Mouse (Mus musculus) cerebellum, postnatal 14 days (tissue): ENCODE results near the gene Usp36.

Experiments
- DNase-seq, 2 experiments: peaks; one replicate each; pipeline ENCODE4 v3.0.0; 2021; ENCODE audit warnings: mixed read lengths in 2 of 2

Gene Usp36

DNA sequence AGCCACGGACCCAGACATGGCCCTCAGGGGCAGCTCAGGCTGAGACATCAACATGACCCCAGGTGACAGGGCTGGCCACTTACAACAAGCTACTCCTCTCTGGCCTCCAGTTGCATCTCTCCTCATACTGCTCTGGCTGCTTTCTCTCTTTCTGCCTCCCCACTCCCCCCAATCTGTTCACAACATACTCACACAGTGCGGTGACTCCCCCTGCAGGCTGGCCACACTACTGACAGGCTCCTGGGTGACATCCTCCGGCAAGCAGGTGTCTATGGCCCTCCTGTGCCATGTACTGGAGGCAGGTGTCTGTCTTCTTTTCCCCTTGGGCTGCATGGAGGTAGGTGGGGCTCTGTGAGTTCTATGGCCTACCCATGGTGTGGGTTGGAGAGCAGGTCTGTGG is 7.9 kb upstream of the Usp36 start:
- DNase-seq, result peak in 1 of 2 experiments; percentile 50

DNA sequence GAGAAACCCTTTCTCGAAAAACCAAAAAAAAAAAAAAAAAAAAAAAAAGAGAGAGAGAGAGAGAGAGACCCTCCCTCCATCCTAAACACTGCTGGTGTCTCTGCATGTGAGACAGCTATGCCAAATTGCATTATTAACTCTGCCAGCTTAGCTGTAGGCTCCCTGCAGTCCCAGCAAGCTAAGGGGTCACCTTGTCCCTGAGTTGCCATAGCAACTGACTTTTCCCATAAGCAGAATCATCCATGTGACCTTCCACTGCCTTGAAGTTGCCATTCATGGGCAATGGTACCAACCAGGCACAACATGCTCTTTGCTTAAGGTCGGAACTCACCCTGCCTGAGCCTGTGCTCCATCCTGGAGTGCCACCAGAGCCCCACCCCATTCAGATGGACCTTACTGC is 5.0 kb upstream of the Usp36 start:
- no peak for DNase-seq

DNA sequence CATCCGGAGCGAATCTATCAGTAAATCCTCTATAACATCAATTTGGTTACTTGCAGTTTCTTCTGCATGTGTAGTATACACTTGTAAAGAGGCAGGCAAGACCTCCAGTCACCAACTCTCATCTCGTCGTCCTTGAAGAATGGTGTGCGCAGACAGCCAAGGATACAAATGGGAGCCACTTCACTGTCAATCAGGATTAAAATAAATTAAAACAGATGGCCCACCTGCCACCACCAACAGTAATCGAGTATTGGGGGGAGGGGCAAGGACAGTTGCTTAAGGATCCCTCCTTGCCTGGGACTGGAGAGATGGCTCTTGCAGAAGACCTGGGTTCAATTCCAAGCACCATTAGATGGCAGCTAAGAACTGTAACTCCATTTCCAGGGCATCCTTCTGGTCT is 2.6 kb upstream of the Usp36 start:
- peak; percentile 38 to 65 for DNase-seq

DNA sequence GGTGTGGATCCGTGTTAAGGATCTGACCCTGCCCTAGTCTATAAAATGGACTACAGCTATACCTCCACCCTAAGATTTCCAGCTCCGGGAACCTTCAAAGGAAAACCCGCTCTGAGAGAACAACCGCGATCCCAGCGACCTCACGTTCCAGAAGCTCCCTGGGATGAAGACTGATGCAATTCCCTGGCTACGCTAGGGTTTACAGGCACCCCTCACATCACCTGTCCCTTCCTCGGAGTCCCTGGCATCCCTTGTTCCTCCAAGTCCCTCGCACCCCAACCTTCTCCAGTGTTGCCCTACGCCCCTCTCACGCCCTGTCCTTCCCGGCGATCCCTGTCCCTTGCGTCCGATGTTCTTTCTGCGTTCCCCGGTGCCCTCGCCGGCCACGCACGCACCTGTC is 482 bp downstream of the Usp36 start:
- no peak for DNase-seq

DNA sequence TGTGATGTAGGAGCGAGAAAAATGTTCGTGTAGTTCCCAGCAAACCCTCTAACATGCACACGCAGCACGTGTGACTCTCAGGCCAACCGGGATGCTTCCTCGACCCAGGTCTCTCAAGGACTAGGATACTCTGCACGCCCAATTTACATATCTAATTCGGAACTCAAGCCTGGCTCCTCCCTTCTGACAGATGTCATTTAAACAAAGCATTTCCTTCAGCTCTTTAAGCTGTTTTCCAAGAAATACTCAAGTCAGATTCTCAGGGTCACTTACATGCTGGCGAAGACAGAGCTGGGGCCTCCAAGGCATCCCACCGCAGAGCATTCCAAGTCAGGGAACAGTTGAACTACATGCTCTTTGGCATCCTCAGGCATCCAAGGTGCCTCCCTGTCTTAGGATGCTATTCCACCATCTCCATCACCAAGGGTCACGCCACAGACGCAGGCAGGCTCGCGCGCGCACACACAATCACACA is 970 bp downstream of the Usp36 start:
- DNase-seq, result peak; percentile 31 to 49

DNA sequence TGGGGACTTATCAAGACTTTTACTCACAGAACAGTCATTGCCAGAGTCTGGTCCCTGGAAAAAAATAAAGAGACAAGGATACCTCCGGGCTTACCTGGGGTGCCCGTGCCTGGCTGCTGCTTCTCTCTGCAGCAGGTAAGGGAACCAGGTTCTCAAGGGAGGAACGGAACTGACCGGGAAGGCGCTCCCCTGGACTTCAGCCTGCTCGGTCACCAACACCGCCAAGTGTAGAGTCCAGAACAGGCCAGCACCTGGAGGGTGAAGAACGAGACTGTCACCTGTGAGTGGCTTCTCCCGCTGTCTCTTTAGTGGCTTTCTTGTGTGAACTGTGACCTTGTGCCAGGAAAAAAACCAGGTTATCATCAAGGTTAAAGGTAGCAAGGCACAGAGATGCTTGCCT is 2.5 kb downstream of the Usp36 start:
- no peak for DNase-seq

DNA sequence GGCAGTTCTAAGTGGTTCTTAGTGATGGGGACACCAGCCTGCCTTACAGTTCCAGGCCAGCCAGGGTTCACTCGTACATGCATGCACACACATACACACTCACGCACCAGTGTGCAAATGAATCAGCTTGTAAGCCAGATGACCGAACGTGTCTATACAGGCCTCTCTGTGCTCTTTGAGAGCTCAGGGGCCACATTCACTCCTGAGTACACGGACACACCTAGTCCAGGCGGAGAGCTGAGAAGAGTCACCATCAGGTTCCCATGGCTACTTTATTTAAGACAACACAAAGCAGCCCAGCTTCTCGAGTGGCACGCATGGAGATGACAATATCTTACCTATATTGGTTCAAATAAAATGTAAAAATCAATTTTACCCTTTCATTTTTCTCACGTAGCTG is 3.6 kb downstream of the Usp36 start:
- DNase-seq, result no peak

DNA sequence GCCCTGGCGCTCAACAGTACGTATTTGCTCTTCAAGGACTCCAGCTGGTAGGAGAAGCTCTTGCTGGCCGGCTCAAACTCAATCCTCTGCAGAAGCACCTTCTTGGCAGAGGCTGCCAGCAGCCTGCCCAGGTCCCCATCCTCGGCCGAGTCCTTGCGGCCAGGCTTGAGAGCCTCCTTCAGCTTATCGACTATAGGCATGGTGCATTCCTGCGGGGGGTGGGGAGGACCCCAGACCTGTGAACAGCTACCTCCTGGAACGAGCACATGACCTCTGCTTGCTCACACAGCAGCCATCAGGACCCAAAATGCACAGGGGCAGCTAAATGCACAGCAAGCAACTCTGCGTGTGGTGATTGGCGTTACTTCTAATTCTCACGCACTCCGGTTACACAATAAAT is 4.3 kb downstream of the Usp36 start:
- DNase-seq, result no peak

DNA sequence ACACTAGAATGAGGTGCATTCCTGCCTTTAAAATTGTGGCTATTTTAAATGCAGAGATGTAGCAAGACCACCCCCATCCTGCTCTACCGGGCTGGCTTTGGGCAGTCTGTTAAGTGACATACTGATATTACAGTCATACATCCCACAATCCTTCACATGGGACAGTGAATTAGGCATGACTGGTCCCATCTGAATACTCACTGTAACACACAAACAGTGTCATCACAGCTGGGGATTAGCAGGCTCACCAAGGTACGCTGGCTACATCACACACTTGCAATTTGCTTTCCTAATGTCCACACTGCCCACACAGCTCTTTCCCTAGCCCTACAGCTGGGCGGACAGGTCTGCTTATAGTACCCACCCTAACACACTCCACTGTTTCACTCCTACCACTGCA is 9.8 kb downstream of the Usp36 start:
- no peak for DNase-seq

DNA sequence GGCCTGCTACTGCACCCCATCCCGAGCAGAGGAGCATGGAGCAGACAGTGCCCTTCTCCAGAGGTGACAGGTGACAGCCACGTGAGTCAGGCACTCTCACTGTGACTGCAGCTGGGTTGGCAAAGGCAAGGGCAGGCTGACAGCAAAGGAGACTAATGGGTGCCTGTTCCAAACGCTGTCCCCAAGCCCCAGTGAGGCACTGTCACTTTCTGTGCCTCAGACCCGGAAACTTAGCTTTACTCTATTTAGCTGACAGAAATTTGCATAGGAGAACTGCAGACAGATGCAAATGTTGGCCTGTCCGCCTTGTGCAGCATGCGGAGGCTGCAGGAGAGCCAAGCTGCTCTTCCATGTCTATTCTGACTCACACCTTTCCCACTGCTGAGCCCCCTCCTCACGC is 13.7 kb downstream of the Usp36 start:
- DNase-seq, result no peak

DNA sequence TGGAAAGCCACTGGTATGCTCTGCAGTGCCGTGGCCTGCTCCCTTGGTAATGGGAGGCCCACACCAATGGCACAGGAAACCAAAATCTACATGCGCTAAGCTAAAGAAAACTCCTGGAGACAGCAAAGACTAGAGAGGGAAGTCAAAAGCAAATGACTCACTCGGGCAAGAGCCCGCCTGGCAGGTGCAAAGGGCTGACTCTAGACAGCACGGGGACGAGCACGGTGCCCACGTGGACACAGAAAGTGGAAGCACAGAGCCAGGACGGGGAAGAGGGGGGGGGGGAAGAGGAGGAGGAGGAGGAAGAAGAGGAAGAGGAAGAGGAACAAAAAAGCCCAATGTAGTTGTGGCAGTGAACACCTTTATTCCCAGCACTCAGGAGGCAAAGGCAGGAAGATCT is 15.0 kb downstream of the Usp36 start:
- no peak for DNase-seq

DNA sequence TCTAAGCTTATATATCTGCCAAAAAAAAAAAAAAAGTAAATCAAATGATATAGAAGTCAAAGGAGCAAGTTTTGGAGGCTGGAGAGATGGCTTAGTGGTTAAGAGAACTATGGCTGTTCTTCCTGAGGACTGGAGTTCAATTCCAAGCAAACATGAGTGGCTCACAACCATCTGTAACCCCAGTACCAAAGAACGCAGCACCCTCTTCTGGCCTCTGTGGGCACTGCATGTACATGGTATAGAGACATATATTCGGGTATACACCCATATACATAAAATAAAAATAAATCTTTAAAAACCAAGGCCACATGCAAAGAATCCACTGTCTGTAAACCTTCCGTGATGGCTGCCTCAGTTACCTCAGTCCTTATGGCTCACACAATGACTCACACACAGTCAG is 20.2 kb downstream of the Usp36 start:
- DNase-seq, result peak; percentile 48 to 61

DNA sequence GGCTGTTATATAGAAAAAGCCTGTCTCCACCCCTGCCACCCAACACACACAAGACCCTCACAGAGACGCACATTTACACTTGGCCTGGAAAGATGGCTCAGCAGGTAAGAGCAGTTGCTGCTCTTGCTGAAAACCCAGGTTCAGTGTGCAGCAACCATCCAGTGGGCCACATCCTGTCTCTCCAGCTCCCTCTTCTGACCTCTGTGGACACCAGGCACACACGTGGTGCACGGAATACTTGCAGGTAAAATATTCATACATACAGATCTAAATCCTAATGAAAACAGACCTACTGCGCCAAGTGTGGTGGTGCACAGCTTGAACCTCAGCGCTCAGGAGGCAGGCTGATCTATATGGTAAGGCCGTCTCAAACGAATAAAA is 23.4 kb downstream of the Usp36 start:
- DNase-seq, result no peak

DNA sequence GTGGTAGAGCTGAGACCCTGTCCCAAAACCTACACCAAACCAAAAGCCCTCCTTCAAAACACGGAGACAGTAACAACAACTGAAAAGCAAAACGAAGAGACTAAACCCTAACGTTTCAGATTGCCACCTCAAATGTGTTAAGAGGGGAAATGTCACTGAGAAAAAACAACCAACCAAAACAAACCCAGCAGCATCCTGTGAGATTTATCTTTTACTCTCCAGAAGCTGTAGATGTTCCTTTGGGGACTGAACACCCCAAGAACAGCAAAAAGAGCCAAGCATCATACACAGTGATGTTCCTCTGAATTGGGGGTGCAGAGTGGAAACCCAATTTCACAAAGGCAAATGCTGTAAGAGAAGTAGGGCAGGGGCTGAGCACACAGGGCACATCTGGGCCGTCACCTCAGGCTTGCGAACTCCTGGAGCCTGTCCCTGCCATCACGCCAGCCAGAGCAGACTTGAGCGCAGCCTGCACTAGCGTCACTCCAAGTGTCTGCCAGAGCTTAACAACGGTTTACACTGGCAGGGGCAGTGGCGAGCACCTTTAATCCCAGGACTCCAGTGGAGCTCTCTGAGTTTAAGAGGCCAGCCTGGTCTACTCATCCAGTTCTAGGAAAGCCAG is 23.9 kb downstream of the Usp36 start:
- DNase-seq, result no peak

DNA sequence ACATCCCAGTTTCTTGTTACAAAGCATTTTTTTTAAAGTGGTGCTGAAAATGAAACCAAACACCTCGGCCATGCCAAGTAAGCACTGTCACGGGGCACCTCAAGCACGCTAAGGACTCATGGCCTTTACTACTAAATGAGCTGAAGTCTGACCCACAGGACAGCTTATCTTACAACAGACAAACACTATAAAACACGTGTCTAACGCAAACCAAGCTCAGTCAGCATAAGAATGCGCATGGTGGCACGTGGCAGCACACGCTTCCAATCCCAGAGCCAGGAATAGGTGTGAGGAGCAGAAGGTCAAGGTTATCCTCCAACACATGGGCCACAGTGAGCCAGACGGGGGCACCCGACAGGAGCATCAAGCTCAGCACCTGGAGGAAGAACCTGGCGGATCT is 24.4 kb downstream of the Usp36 start:
- DNase-seq, result no peak

DNA sequence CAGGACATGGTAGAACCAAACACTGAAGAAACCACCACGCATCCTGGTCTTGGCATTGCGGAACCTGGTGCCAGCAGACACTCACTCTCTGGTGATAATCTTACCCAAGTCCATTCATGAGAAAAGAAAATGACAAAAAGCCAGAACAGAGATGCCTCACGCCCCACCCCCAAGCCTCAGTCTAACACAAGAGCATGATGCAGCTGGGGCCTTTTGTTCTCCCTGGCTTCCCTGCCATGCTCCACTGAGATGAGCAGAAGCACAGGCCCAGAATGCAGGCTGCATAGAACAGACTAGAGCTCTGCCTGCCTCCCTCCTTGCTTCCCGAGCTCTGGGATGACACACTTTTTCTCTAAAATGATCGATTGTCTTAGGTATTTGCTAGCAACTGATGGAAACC is 26.9 kb downstream of the Usp36 start:
- peak; percentile 29 to 50 for DNase-seq

DNA sequence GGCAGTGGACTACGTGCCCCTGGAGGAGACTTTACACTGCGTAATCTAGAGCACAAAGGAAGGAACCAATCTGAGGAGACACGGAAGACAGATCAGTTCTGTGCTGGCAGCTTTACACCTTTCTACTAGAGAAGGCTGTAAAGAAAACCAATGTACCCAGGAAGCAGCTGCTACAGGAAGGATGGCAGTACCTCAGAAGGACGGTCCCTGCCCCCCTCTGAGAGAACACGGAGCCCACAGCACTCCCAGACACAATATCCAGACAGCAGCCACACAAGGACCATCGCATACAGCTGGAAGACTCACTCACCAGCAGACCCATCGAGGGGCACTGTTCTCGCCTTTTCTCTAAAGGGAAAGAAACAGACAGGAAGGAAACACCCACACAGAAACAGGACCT is 30.0 kb downstream of the Usp36 start:
- DNase-seq, result no peak

DNA sequence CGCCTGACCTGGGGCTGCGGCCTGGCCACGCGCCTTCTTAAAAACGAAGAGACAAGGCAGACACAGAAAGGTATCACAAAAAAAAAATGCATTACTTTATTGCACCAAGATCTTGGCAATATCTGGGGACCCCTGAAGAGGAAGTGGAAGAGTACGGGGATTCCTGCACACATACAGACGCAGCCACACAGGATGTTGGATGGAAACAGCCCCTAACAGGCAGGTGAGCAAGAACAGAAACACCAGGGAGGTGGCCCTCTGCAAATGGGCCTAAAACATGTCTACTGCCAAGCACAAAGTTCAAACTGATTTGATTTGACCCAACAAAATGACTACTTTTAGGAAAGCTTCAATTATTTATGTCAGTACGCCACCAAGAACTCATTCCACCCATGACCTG is 30.5 kb downstream of the Usp36 start:
- DNase-seq, result no peak

DNA sequence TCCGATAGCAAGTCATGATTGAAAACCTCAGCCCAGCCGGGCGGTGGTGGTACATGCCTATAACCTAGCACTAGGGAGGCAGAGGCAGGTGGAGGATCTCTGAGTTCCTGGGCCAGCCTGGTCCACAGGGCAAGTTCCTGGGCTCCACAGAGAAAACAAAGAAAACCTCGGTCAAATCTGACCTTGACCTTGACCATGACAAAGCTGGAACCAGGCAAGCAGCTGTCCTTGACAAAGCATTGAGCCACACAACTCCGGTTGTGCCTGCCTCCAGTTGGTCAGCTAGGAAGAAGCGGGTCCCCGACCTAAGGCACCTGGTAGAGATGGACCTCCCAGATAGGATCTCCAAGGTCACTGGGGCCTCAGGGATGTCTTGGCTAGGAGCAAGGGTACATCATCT is 33.7 kb downstream of the Usp36 start:
- DNase-seq, result no peak

DNA sequence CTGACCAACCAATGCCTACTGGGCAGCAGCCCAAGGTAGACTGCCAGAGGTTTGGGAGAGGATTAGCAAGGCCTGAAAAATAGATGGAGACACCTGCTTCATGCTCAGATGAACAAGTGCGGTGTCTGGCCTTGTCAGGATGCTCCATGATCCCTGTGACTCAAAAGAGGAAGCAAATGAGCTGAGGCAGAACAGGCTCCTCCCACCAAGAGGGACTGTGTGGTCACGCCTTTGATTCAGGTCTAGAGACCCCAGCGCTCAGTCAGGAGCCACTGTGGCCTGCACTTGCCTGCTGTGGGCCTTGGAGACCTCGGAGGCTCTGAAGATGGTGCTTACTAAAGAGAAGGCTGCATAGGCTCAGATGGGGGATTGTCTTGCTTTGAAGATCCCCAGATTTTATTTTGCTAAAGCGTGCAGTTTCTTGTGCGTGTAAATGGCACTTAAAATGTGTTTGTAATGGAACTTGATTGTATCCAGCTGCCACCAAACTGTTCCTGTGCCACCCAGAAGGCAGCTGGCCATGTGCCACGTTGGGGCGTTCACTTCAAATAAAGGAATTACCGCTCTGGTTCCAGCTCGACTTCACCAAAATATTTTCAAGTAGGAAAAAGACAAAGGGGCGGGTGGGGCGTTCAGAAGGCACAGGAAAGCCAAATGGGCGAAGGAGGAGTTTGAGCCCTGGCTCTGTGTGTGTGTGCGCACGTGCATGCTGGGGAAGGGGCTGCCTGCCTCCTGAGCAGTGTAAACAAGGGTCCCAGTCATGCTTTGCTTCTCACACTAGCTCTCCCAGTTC is 35.7 kb downstream of the Usp36 start:
- peak; percentile 96 for DNase-seq

DNA sequence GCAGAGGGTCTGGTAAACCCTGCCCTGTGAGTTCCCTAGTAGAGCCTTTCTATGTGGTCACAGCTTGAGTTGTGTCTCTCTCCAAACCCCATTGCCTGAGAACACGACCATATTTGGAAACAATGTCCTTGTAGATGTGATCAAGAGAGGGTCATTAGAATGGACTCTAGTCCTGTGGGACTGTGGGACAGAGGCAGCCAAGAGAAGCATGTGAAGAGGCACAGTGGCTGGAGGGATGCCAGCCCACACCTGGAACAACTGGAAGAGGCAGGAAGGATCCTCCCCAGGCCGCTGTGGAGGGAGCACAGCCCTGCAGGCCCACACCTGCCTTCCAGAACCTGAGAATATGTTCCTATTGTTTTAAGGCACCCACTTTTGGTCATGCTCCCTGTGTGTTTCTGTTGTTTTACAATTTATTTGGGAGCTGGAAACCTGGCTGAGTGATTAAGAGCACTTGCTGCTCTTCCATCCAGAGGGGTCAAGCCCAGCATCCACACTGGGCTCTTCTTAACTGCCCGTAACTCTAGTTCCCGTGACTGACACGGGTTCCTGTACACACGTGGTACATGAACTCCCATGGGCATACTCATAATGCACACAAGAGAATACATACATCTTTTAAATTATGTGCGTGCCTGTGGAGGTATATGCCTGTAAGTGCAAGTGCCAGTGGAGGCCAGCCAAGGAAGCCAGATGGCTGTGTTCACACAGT is 36.4 kb downstream of the Usp36 start:
- peak; percentile 47 to 56 for DNase-seq

DNA sequence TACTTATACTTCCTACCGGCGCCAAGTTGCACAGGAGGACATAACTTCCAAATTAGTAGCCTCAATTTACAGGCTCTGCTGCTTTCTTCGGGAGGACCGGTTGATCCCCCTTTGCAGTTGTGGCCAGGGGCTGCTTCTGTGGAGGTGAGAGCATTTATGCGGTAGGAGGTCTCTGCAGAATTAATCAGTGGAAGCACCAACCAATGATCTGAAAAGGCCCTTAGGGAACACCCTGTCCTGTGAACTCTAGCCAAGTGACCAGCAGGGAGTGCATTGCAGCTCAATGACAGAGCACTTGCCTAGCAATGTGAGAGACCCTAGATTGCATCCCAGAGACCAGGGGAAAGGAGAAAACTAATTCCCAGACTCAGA is 41.0 kb downstream of the Usp36 start:
- peak; percentile 54 to 64 for DNase-seq

DNA sequence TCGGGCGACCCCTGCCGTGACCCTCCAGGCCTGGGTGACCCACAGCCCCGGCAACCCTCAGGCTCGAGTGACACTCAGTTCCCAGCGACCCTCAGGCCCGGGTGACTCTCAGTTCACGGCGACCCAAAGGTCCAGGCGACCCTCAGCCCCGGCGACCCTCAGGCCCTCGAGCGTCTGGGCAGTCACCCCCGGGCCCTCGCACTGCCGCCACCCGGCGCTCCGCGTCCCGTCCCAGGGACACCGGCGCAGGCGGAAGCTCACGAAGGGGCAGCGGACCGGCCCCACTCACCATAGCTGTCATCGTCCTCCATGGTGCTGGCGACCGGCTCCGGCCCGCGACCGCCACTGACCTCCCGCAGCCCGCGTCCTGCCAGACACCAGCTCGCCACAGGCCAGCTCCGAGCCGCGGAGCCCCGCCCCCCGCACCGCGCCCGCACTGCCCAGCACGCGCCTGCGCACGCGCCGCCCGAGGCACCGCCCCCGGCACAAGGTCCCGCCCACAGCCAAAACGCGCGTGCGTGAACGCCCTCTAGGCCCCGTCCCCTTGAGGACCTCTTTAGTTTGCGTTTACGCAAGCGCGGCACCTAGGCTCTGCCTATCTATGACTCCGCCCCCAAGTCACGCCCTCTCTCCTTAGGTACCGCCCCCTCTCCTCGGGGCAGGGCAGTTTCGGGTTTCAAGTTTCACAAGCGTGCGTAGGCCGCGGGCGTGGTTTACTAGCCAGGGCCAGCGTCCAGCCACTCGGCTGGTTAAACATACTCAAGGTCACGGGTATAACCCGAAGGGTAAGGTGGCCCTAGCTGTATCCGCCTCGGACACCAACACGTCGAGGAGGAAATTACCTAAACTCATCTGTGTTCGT is 41.7 kb downstream of the Usp36 start, which contains the start of gene Cyth1:
Gene Cyth1 (minus strand): TSS at position 443 of the 862 bp plus-strand sequence.
- DNase-seq, result peak; percentile 99
